Mouse (Mus musculus): ENCODE measurements around the gene Pop7. TPM values are rescaled to one million over a fixed set of nuclear protein-coding genes. Genes with fewer than 3 reads are reported as not detected.

The Pop7 gene
- polyA plus RNA-seq, 1 experiment: 10.2 TPM

GRCm38 (mm10) chr5:137526192-137526936 lies 24.0 kb upstream of the Pop7 start:
- Histone ChIP-seq H3K4me1 (ENCODE audit: control insufficient read depth, insufficient read depth, low read length) (peaks cover 3% of the 10 kb centered on the region), H3K27me3 (ENCODE audit: control insufficient read depth, insufficient read depth, low read length) (no peaks in the 10 kb centered on the region), H3K4me3 (ENCODE audit: control insufficient read depth, low read depth, low read length) (no peak overlapping the region), H3K27ac (ENCODE audit: control insufficient read depth, insufficient read depth, low read depth, low read length) (no peak overlapping the region), H3K36me3 (ENCODE audit: control insufficient read depth, insufficient read depth, low read length) (peaks cover 3% of the 10 kb centered on the region)
- TF ChIP-seq CTCF (IDR thresholded peaks at IDR 0.05; ENCODE audit: control insufficient read depth, insufficient read depth, insufficient replicate concordance, low read depth, low read length) (no peak), POLR2A (IDR thresholded peaks at IDR 0.05; ENCODE audit: control insufficient read depth, low read depth, low read length) (no peak)

GRCm38 (mm10) chr5:137525511-137525910 lies 23.2 kb upstream of the Pop7 start:
- peaks cover 3% of the 10 kb centered on the region for H3K4me1 ChIP-seq (ENCODE audit: control insufficient read depth, insufficient read depth, low read length)

GRCm38 (mm10) chr5:137524671-137525070 lies 22.4 kb upstream of the Pop7 start:
- no peaks in the 10 kb centered on the region for H3K4me1 ChIP-seq (ENCODE audit: control insufficient read depth, insufficient read depth, low read length)
- H3K36me3 ChIP-seq (ENCODE audit: control insufficient read depth, insufficient read depth, low read length): peaks cover 3% of the 10 kb centered on the region
- no peaks in the 10 kb centered on the region for H3K27me3 ChIP-seq (ENCODE audit: control insufficient read depth, insufficient read depth, low read length)
- TF ChIP-seq POLR2A (IDR thresholded peaks at IDR 0.05; ENCODE audit: control insufficient read depth, low read depth, low read length) (no peak), CTCF (IDR thresholded peaks at IDR 0.05; ENCODE audit: control insufficient read depth, insufficient read depth, insufficient replicate concordance, low read depth, low read length) (no peak)
- H3K27ac ChIP-seq (ENCODE audit: control insufficient read depth, insufficient read depth, low read depth, low read length): no peak overlapping the region
- H3K4me3 ChIP-seq (ENCODE audit: control insufficient read depth, low read depth, low read length): no peak overlapping the region

More at GRCm38 (mm10) chr5:137525511-137525910, 23.2 kb upstream of the Pop7 start:
- peaks cover 3% of the 10 kb centered on the region for H3K36me3 ChIP-seq (ENCODE audit: control insufficient read depth, insufficient read depth, low read length)
- H3K4me3 ChIP-seq (ENCODE audit: control insufficient read depth, low read depth, low read length): no peak overlapping the region
- TF ChIP-seq POLR2A (IDR thresholded peaks at IDR 0.05; ENCODE audit: control insufficient read depth, low read depth, low read length): no peak
- H3K27me3 ChIP-seq (ENCODE audit: control insufficient read depth, insufficient read depth, low read length): no peaks in the 10 kb centered on the region
- no peak overlapping the region for H3K27ac ChIP-seq (ENCODE audit: control insufficient read depth, insufficient read depth, low read depth, low read length)

GRCm38 (mm10) chr5:137524251-137524515 lies 21.9 kb upstream of the Pop7 start:
- Histone ChIP-seq H3K36me3 (ENCODE audit: control insufficient read depth, insufficient read depth, low read length) (peaks cover 3% of the 10 kb centered on the region), H3K27ac (ENCODE audit: control insufficient read depth, insufficient read depth, low read depth, low read length) (no peak overlapping the region), H3K4me3 (ENCODE audit: control insufficient read depth, low read depth, low read length) (no peak overlapping the region), H3K27me3 (ENCODE audit: control insufficient read depth, insufficient read depth, low read length) (no peaks in the 10 kb centered on the region), H3K4me1 (ENCODE audit: control insufficient read depth, insufficient read depth, low read length) (no peaks in the 10 kb centered on the region)
- TF ChIP-seq POLR2A (IDR thresholded peaks at IDR 0.05; ENCODE audit: control insufficient read depth, low read depth, low read length): no peak
- TF ChIP-seq CTCF (IDR thresholded peaks at IDR 0.05; ENCODE audit: control insufficient read depth, insufficient read depth, insufficient replicate concordance, low read depth, low read length): no peak

- no peak for TF ChIP-seq POLR2A (IDR thresholded peaks at IDR 0.05; ENCODE audit: control insufficient read depth, low read depth, low read length)
- TF ChIP-seq CTCF (IDR thresholded peaks at IDR 0.05; ENCODE audit: control insufficient read depth, insufficient read depth, insufficient replicate concordance, low read depth, low read length): no peak
- H3K27me3 ChIP-seq (ENCODE audit: control insufficient read depth, insufficient read depth, low read length): no peaks in the 10 kb centered on the region
- H3K27ac ChIP-seq (ENCODE audit: control insufficient read depth, insufficient read depth, low read depth, low read length): no peak overlapping the region
- H3K4me3 ChIP-seq (ENCODE audit: control insufficient read depth, low read depth, low read length): no peak overlapping the region
- H3K4me1 ChIP-seq (ENCODE audit: control insufficient read depth, insufficient read depth, low read length): no peaks in the 10 kb centered on the region
- H3K36me3 ChIP-seq (ENCODE audit: control insufficient read depth, insufficient read depth, low read length): peaks cover 3% of the 10 kb centered on the region
Observed at GRCm38 (mm10) chr5:137523396-137524250, 21.3 kb upstream of the Pop7 start.

- H3K4me1 ChIP-seq (ENCODE audit: control insufficient read depth, insufficient read depth, low read length): no peaks in the 10 kb centered on the region
- H3K36me3 ChIP-seq (ENCODE audit: control insufficient read depth, insufficient read depth, low read length): peaks cover 3% of the 10 kb centered on the region; the same call in 1 of the 2 replicates
- no peak overlapping the region for H3K4me3 ChIP-seq (ENCODE audit: control insufficient read depth, low read depth, low read length)
- TF ChIP-seq POLR2A (IDR thresholded peaks at IDR 0.05; ENCODE audit: control insufficient read depth, low read depth, low read length): no peak
- no peaks in the 10 kb centered on the region for H3K27me3 ChIP-seq (ENCODE audit: control insufficient read depth, insufficient read depth, low read length)
- H3K27ac ChIP-seq (ENCODE audit: control insufficient read depth, insufficient read depth, low read depth, low read length): no peak overlapping the region
Observed at GRCm38 (mm10) chr5:137522711-137523110, 20.4 kb upstream of the Pop7 start.

- H3K36me3 ChIP-seq (ENCODE audit: control insufficient read depth, insufficient read depth, low read length): peaks cover 3% of the 10 kb centered on the region; the same call in 1 of the 2 replicates
- H3K27me3 ChIP-seq (ENCODE audit: control insufficient read depth, insufficient read depth, low read length): no peaks in the 10 kb centered on the region
- no peak overlapping the region for H3K4me3 ChIP-seq (ENCODE audit: control insufficient read depth, low read depth, low read length)
- H3K4me1 ChIP-seq (ENCODE audit: control insufficient read depth, insufficient read depth, low read length): no peaks in the 10 kb centered on the region
- no peak for TF ChIP-seq CTCF (IDR thresholded peaks at IDR 0.05; ENCODE audit: control insufficient read depth, insufficient read depth, insufficient replicate concordance, low read depth, low read length)
- no peak for TF ChIP-seq POLR2A (IDR thresholded peaks at IDR 0.05; ENCODE audit: control insufficient read depth, low read depth, low read length)
- H3K27ac ChIP-seq (ENCODE audit: control insufficient read depth, insufficient read depth, low read depth, low read length): no peak overlapping the region
Observed at GRCm38 (mm10) chr5:137521861-137522260, 19.5 kb upstream of the Pop7 start.
